Mouse (Mus musculus) heart, postnatal 36 days (tissue): ENCODE measurements at regions not wholly inside any gene's neighbourhood (a gene's known extent, or its start where the extent isn't known, plus 50 kb on each side); places are given as distances from the start of the nearest gene placed in this dataset.
"Not testable (repeated sequence)": the region's sequence is repeated elsewhere in the genome, so short reads cannot be mapped to it uniquely, and the experiment has no call there.

ENCODE experiments used
- DNase-seq, 2 experiments: peaks; one replicate each; pipeline ENCODE4 v3.0.0; 2021 to 2022
- intact Hi-C: fragments of 180-260 bp; cut with DNase I; formaldehyde crosslinking; loops from one replicate; pipeline ENCODE4 v1.15.1; 2025

GRCm38 (mm10) chr14:53742864-53743263 lies 511.0 kb downstream of the Dad1 start:
- DNase-seq, intact Hi-C loops: not testable (repeated sequence)

- peak; percentile 10 to 24 for DNase-seq
- intact Hi-C loops = not testable (repeated sequence)
Observed at GRCm38 (mm10) chr14:53741246-53741645, 512.7 kb downstream of the Dad1 start.

DNA sequence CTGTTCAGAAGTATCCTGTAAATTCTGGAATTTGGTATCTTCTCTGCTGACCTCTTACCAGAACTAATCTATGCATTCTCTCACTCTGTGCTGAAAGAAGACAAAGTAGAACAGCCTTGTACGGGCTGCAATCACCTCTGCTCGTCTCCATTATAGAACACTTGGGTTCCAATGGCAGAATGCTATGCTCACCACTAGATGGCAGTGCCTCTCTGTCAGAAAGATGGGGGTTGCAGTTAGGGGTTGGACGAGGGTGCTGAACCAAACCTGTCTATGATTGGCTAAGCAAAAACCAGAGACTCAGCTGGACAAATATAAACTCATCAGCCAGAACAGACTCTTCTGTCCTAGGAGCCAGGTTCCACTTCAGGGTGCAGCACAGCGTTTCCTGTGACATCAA lies 515.9 kb downstream of the Dad1 start:
- intact Hi-C loops, DNase-seq: not testable (repeated sequence)

DNA sequence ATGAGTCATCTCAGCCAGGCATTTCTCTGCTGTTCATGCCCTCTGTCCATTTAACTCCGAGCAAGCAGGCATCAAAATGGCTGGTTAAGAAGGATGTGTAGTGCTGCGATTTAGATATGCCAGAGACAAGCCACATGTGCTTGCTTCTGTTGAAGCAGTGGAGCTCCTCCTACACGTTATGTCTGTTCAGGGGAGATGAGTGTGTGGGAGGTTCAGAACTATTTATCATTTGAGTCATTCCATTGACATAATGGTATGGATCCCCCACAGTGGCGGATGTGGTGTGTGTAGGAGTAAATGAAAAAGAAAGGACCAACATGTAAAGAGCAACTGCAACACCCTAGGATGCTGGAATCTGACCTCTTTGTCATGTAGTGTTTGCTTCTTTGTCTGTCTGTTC lies 517.6 kb downstream of the Dad1 start:
- intact Hi-C loops = not testable (repeated sequence)

DNA sequence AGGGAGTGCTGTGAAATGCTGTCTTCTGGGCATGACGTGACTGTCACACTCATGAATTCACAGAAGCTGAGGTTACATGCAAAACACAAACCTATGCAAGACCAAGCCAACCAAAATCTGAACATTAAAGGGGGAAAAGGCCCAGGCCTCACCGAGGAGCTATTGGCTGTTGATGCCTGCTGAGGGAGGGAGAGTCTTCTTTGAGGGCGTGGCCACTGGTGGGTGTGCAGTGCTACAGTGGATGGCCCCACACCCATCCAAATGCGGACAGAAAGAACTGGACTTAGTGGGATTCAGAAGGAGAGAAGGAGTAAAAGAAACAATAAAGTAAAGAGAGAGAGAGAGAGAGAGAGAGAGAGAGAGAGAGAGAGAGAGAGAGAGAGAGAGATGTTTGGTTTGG lies 522.3 kb downstream of the Dad1 start:
- DNase-seq, intact Hi-C loops: not testable (repeated sequence)

More for the DNA sequence above, 517.6 kb downstream of the Dad1 start:
- not testable (repeated sequence) for DNase-seq

GRCm38 (mm10) chr14:53729877-53730276 lies 524.0 kb downstream of the Dad1 start:
- intact Hi-C loops, DNase-seq: not testable (repeated sequence)

GRCm38 (mm10) chr14:53729149-53729548 lies 524.8 kb downstream of the Dad1 start:
- DNase-seq, intact Hi-C loops: not testable (repeated sequence)

- DNase-seq, intact Hi-C loops: not testable (repeated sequence)
Observed at GRCm38 (mm10) chr14:53726914-53727313, 527.0 kb downstream of the Dad1 start.

DNA sequence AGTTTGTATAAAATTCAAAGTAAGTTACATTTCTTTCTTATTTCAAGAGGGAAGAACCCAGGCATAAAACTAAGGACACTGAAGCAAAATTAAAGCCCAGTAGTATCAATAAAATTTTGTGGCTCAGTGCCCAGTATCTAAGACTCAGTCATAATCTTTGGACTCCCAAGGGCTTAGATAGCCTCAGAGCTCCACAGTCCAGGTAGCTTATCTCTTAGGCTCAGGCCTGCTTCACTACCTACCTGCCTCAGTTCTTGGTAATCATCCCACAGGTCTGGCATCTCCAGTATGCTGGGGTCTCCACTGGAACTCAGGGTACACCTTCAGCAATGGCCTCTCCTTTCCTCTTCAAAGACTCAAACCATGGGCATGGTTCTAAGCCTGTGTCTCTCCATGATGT lies 530.3 kb downstream of the Dad1 start:
- DNase-seq, intact Hi-C loops: not testable (repeated sequence)

- DNase-seq, intact Hi-C loops: not testable (repeated sequence)
Observed at GRCm38 (mm10) chr14:53721901-53722300, 532.0 kb downstream of the Dad1 start.

DNA sequence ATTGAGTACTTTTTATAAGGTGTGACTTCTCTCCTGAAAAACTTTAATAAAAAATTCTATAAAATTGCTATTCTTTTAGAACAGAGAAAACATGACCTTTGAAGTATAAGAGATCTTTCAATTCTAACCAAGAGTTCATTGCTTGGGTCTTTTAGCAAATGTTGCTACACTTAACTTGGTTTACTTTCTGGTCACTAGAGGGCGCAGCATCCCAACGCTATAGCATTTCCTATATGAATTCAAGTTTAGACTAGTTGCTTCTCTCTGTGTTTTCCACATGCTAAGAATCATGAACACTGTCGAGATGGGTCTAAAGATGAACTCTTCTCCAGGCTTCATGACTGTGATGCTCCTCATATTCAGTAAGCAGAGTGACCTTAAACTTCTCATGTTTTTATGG lies 544.3 kb downstream of the Dad1 start:
- intact Hi-C loops = not testable (repeated sequence)

DNA sequence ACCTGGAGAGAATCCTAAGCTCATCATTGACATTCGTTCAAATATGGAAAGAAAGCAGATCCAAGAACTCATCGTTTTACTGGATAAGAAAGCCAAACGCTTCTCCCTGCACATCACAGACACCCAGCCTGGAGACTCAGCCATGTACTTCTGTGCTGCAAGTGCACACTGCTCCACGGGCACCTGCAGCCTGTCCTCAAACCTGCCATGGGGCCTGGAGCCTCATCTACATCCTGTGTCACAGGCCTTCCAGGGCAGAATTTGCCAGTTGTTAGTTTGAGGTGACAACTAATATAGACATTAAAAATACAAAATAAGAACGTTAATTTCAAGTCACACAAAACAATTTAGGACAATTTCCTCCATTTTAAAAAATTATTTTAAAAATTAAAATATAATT lies 549.6 kb downstream of the Dad1 start:
- intact Hi-C loops, DNase-seq: not testable (repeated sequence)

More for the DNA sequence above, 544.3 kb downstream of the Dad1 start:
- not testable (repeated sequence) for DNase-seq

DNA sequence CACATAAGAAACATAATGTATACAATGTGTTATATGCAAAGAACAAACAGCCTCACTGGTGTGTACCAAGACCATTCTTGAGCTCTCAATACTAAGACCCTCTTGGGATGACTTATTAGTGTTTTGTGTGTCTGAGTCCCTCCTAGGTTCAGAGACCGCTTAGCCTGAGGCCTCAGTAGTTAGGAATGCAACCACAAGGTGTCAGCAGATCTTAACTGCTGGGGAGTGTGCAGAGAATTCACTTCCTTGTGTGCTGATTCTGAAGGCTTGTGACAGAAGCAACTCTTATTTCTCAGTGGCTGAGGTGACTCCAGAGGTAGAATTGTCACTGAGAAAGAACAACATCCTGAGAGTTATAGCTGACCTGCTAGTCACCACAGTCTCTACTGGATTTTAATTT lies 550.3 kb downstream of the Dad1 start:
- intact Hi-C loops, DNase-seq: not testable (repeated sequence)

- DNase-seq, intact Hi-C loops: not testable (repeated sequence)
Observed at GRCm38 (mm10) chr14:53684100-53684499, 569.8 kb downstream of the Dad1 start.

DNA sequence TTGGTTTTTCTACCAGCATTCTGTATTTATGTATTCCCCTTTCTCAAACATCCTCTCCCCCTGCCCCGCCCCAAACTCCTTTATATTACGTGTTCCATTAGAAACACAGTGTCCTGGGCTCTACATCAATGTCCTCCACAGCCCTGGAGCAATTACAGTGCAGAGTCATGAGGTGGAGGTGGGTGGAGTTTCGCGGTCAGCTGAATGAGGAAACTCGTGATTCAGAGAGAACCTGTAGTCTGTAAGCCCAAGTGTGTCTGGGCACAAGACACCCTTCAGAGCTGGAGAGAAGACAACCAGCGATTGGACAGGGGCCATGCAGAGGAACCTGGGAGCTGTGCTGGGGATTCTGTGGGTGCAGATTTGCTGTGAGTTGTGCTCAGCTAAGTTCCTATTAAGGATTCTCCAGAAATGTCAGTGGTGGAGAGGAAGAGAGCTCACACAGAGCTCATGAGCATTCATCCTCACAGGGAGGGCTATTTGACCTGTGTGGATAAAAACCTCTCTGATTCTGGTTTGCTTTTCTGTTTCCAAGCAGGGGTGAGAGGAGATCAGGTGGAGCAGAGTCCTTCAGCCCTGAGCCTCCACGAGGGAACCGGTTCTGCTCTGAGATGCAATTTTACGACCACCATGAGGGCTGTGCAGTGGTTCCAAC lies 570.4 kb downstream of the Dad1 start:
- DNase-seq, intact Hi-C loops: not testable (repeated sequence)

DNA sequence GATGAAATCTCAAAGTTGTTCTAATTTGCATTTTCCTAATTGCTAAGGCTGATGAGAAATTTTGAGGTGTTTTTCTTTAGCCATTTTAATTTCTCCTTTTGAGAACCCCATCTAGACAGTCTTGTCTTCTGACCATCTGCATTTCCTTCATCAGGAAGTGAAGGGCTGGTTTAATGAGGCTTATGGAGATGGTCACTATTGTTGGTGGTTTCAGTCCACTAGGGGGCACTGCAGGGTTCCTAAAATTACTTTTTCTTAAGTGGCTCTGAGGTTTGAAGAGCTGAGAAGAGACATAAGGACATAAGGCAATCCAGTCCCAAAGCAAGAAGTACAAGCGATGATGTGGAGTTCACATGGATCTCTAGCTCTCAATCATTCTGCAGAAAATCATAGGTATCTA lies 571.2 kb downstream of the Dad1 start:
- DNase-seq, intact Hi-C loops: not testable (repeated sequence)

DNA sequence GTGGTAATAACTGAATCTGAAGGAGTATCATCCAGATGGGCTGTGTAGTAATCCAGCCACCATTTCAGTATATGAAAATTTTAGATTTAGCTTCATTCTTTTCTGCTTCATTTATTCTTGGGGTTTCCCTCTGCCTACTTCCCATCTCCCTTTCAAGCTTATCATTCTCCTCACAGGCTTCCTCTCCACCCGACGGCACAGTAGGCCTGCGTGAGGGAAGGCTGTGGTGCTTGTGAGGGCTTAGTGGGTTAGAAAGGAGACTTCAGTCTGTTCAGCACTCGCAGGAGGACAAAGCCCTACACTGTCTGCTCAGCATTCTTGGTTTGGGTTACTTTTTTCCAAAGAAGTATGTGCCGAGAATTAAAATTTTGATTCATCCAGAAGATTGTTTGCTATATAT lies 572.6 kb downstream of the Dad1 start:
- DNase-seq, intact Hi-C loops: not testable (repeated sequence)

GRCm38 (mm10) chr14:53665681-53666080 lies 588.2 kb downstream of the Dad1 start:
- DNase-seq, intact Hi-C loops: not testable (repeated sequence)

- intact Hi-C loops, DNase-seq: not testable (repeated sequence)
Observed at GRCm38 (mm10) chr14:53662700-53663355, 591.1 kb downstream of the Dad1 start.

DNA sequence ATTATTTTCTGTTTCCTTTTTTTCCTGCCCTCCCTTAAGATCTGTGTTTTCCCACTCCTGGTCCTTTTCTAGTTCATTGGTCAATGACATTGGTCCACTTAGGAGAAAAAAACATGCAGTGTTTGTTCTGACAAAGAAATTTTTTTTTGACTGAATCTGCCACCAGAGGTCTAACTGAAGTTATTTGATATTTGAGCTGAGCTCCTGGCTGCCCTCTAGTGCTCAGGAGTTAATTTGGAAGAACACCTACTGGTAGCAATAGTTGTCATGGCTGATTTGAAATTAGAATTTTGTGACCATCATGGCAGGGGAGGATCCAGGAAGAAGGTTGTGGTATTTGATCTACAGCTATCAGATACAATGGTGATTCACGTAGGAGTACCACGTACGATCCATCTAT lies 599.2 kb downstream of the Dad1 start:
- DNase-seq, intact Hi-C loops: not testable (repeated sequence)

DNA sequence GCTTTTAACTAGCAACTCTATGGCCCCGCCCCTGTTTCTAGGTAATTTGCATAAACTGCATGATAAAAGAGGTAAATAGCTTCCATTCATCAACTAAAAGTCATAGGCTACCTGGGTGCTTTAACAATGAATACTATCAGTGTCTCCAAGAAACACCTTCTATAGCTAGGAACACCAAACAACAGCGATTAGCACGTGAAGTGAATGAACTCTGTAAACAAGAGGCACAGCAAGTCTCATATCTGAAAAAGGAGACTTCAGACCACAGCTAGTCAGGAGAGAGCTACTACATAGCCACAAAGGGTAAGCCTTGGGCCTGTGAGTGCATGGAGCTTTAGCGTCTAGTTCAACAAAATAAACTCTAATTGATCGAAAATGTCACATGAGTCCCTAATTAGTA lies 602.8 kb downstream of the Dad1 start:
- intact Hi-C loops, DNase-seq: not testable (repeated sequence)

DNA sequence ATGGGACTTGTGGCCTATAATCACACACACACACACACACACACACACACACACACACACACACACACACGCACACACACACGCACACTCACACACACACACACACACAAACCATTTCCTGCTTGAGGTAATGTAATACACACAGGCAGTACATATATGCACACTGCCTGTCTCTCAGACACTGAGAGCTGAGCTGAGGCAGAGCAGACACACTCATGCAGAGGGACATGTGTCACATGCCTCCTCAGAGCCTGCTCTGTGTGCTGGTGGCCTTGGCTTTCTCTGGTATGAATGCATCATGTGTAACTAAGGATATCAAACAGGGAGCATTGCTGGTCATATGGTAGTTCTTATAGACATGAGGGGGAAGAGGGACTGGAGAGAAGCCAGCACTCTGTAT lies 604.7 kb downstream of the Dad1 start:
- DNase-seq, intact Hi-C loops: not testable (repeated sequence)
